Mouse (Mus musculus): ENCODE data around the gene Pxt1. TPM values are rescaled to one million over a fixed set of nuclear protein-coding genes. Genes with fewer than 3 reads are reported as not detected.

Gene Pxt1
- polyA plus RNA-seq, 1 experiment from 2014 or later = not detected

DNA sequence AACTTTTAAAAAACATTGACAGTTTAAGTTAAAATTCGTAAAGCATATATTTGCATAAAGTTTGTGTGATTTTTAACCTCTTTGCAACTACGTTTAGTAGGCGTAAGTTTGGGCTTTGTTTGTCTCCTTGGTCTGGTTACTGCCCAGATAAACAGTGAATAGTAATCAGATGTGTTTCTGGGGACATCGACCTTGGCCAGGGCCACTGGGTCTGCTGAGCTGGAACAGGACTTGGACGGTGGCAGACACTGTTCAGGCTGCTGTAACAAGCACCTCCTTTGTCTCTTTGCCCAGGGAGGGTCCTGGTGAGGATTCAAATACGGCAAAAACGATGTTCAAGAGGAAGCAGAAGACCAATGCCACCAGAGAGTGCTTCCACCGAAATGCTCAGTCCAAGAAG is 58.4 kb downstream of the Pxt1 start:
- WGBS = 88% methylated on average over 8 of the region's 8 CpGs
- H3K4me3 ChIP-seq (ENCODE audit: low read depth, low read length) = no peak overlapping the region
- H3K27ac ChIP-seq (ENCODE audit: low read length) = no peak overlapping the region
- no peaks in the 10 kb centered on the region for H3K27me3 ChIP-seq (ENCODE audit: control insufficient read depth, insufficient read depth, low read length)
- no peaks in the 10 kb centered on the region for H3K4me1 ChIP-seq (ENCODE audit: control insufficient read depth, insufficient read depth, low read length)
- no peaks in the 10 kb centered on the region for H3K36me3 ChIP-seq (ENCODE audit: control insufficient read depth, insufficient read depth, low read length)
- H3K9ac ChIP-seq (replicated peaks; ENCODE audit: low read depth, low read length) = no peak overlapping the region
- H3K4me2 ChIP-seq (replicated peaks; ENCODE audit: low read depth, low read length) = no peak overlapping the region
- ATAC-seq (ENCODE audit: insufficient number of reproducible peaks, insufficient read depth, low FRiP score, low read depth) = no peak
- H3K9me3 ChIP-seq (ENCODE audit: control insufficient read depth, low read depth, low read length) = 0 out of 2 replicates have a peak, but pooled peaks cover 6% of the 10 kb centered on the region

Other genes with a start within 250 kb of the Pxt1 start
- 4.2 and 5.4 TPM in 2 replicates for gene AC170998.1, start 217.8 kb downstream of the Pxt1 start, polyA plus RNA-seq (2014; fragmentation: Nextera tagmentation; extraction: Ambion mirVana)
- gene Mapk13, start 174.5 kb downstream of the Pxt1 start, polyA plus RNA-seq (2014; fragmentation: Nextera tagmentation; extraction: Ambion mirVana) = 77.5 and 78.3 TPM in 2 replicates
- gene Brpf3, start 142.8 kb downstream of the Pxt1 start, polyA plus RNA-seq (2014; fragmentation: Nextera tagmentation; extraction: Ambion mirVana) = 12.6 and 13.8 TPM in 2 replicates
- gene Pnpla1, start 85.4 kb downstream of the Pxt1 start, polyA plus RNA-seq (2014; fragmentation: Nextera tagmentation; extraction: Ambion mirVana) = 0.07 TPM in 1 of 2 replicates, not detected in the other
- gene 4930539E08Rik, start 28.5 kb downstream of the Pxt1 start, polyA plus RNA-seq (2014; fragmentation: Nextera tagmentation; extraction: Ambion mirVana) = 0.27 and 0.36 TPM in 2 replicates
- 75.9 and 78.8 TPM in 2 replicates for gene Kctd20, start 8.1 kb upstream of the Pxt1 start, polyA plus RNA-seq (2014; fragmentation: Nextera tagmentation; extraction: Ambion mirVana)
- 110 and 121 TPM in 2 replicates for gene Stk38, start 64.2 kb upstream of the Pxt1 start, polyA plus RNA-seq (2014; fragmentation: Nextera tagmentation; extraction: Ambion mirVana)
- 593 and 674 TPM in 2 replicates for gene Srsf3, start 88.8 kb upstream of the Pxt1 start, polyA plus RNA-seq (2014; fragmentation: Nextera tagmentation; extraction: Ambion mirVana)
- gene Cdkn1a, start 147.1 kb upstream of the Pxt1 start, polyA plus RNA-seq (2014; fragmentation: Nextera tagmentation; extraction: Ambion mirVana) = 62.0 and 62.6 TPM in 2 replicates
- gene Rab44, start 170.3 kb upstream of the Pxt1 start, polyA plus RNA-seq (2014; fragmentation: Nextera tagmentation; extraction: Ambion mirVana) = 0.39 and 0.97 TPM in 2 replicates

Data from stomach, embryonic 14.5 days (tissue).